Mouse (Mus musculus): Measurements from ENCODE around the gene Tmem141. TPM values are rescaled to one million over a fixed set of nuclear protein-coding genes. Genes with fewer than 3 reads are reported as not detected.
A peak's percentile ranks its signal among the peaks of the same experiment; 100 is the strongest.

Tmem141 gene
- polyA plus RNA-seq, 1 experiment from 2014 or later, result 18.3 TPM

- no peaks in the 10 kb centered on the region for H3K36me3 ChIP-seq
- peaks cover 4% of the 10 kb centered on the region for H3K4me1 ChIP-seq (replicated peaks)
- no peaks in the 10 kb centered on the region for H3K27me3 ChIP-seq (ENCODE audit: insufficient read depth, poor library complexity, severe bottlenecking)
- no peak overlapping the region for H3K4me3 ChIP-seq
- no peak for DNase-seq (ENCODE audit: low spot score)
- no peak overlapping the region for H3K27ac ChIP-seq
- 86% methylated on average over 3 of the region's 3 CpGs for WGBS
- no peaks in the 10 kb centered on the region for H3K9me3 ChIP-seq
Observed at GRCm38 (mm10) chr2:25633616-25634015, 11.8 kb upstream of the Tmem141 start.

GRCm38 (mm10) chr2:25628738-25629137 is 6.9 kb upstream of the Tmem141 start:
- Histone ChIP-seq H3K4me1 (replicated peaks) (peaks cover 6% of the 10 kb centered on the region), H3K36me3 (no peaks in the 10 kb centered on the region), H3K27ac (0 out of 2 replicates have a peak overlapping the region, but pooled peaks have one; percentile 8), H3K9me3 (no peaks in the 10 kb centered on the region), H3K4me3 (no peak overlapping the region), H3K27me3 (ENCODE audit: insufficient read depth, poor library complexity, severe bottlenecking) (peaks cover 5% of the 10 kb centered on the region; the same call in 1 of the 2 replicates)
- 37% methylated on average over 4 of the region's 4 CpGs for WGBS
- DNase-seq (ENCODE audit: low spot score), result no peak

GRCm38 (mm10) chr2:25627811-25628210 is 6.0 kb upstream of the Tmem141 start, which contains the start of gene Fcna:
TSS of gene Fcna (minus strand) at chr2:25628030.
- no peak for DNase-seq (ENCODE audit: low spot score)
- WGBS, result 81% methylated on average over 6 of the region's 6 CpGs
- 0 out of 2 replicates have a peak within 1 kb of the TSS, but pooled peaks have one; percentile 8 for H3K27ac ChIP-seq
- H3K27me3 ChIP-seq (ENCODE audit: insufficient read depth, poor library complexity, severe bottlenecking), result peaks cover 8% of the 10 kb centered on the region; the same call in 1 of the 2 replicates
- peaks cover 6% of the 10 kb centered on the region for H3K4me1 ChIP-seq (replicated peaks)
- no peaks in the 10 kb centered on the region for H3K36me3 ChIP-seq
- H3K4me3 ChIP-seq, result no peak within 1 kb of the TSS
- no peaks in the 10 kb centered on the region for H3K9me3 ChIP-seq

DNA sequence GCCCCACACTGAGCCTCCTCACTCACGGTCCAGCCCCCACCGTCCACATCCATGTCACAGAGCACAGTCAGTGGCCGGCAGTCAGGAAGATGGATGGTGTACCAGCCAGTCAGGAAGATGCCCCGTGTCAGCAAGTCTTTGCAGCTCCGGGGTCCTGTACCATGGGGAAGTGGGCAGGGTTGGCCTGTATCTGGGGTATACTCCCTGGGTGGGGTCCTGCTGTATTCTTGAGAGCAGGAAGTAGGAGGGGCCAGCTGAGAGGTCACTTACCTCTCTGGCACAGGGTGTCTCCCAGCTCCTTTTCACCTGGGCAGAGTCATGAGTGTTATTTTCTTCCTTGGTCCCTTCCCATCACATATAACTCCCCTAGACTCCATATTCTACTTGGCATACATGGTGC is 4.2 kb upstream of the Tmem141 start:
- no peak for DNase-seq (ENCODE audit: low spot score)
- H3K4me3 ChIP-seq, result no peak overlapping the region
- H3K4me1 ChIP-seq (replicated peaks), result peaks cover 16% of the 10 kb centered on the region
- H3K27ac ChIP-seq, result no peak overlapping the region
- H3K9me3 ChIP-seq, result no peaks in the 10 kb centered on the region
- no peaks in the 10 kb centered on the region for H3K36me3 ChIP-seq
- peaks cover 8% of the 10 kb centered on the region; the same call in 1 of the 2 replicates for H3K27me3 ChIP-seq (ENCODE audit: insufficient read depth, poor library complexity, severe bottlenecking)
- WGBS, result 64% methylated on average over 5 of the region's 5 CpGs

DNA sequence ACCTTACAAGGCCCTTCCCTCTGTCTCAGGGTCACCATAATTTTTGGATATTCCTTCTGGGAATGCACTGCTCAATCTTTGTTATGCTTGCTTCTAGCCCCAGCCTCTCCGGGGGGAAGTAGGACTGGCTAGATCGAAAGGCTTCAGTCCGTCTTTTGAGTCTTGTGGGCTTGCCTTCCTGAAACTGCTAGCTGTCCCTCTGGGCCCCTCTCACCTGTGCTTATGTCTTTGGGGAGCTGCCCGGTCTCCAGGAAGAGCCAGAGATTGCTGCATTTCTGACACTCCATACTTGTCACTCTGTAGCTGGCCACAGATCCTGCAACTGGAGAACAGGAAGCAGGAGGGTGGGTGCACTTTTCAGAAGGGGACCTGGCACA is 965 bp downstream of the Tmem141 start:
- WGBS, result 88% methylated on average over 4 of the region's 4 CpGs
- Histone ChIP-seq H3K27me3 (ENCODE audit: insufficient read depth, poor library complexity, severe bottlenecking) (peaks cover 49% of the 10 kb centered on the region), H3K27ac (no peak overlapping the region), H3K4me1 (replicated peaks) (peaks cover 20% of the 10 kb centered on the region), H3K4me3 (no peak overlapping the region), H3K9me3 (no peaks in the 10 kb centered on the region), H3K36me3 (no peaks in the 10 kb centered on the region)
- no peak for DNase-seq (ENCODE audit: low spot score)

DNA sequence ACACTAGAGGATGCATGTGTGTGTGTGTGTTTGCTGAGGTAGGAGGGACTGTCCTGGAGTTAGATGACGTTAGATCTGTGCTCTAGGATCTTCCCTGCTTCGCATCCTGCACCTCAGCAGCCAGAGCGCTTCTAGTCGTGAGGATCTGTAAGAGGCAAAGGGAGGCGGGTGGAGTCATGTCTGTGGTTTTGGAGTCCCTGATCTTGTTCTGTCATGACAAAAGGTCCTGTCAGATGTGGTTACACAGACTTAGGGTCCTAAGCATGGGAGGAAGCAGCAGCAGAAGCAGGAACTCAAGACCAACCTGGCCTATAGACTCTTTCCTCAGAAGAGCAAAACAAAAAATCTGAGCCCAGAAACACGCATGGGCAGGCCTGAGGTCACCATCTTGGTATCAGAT is 1.4 kb downstream of the Tmem141 start:
- 73% methylated on average over 6 of the region's 6 CpGs for WGBS
- Histone ChIP-seq H3K4me3 (no peak overlapping the region), H3K27me3 (ENCODE audit: insufficient read depth, poor library complexity, severe bottlenecking) (peaks cover 51% of the 10 kb centered on the region), H3K27ac (no peak overlapping the region), H3K9me3 (no peaks in the 10 kb centered on the region), H3K4me1 (replicated peaks) (peaks cover 20% of the 10 kb centered on the region), H3K36me3 (no peaks in the 10 kb centered on the region)
- DNase-seq (ENCODE audit: low spot score), result no peak

- Histone ChIP-seq H3K36me3 (no peaks in the 10 kb centered on the region), H3K4me3 (peak within 1 kb of the TSS; percentile 18; the same call in 1 of the 2 replicates), H3K27me3 (ENCODE audit: insufficient read depth, poor library complexity, severe bottlenecking) (peaks cover 76% of the 10 kb centered on the region), H3K27ac (no peak within 1 kb of the TSS), H3K4me1 (replicated peaks) (peaks cover 20% of the 10 kb centered on the region), H3K9me3 (no peaks in the 10 kb centered on the region)
- WGBS, result 84% methylated on average over 3 of the region's 3 CpGs
- no peak for DNase-seq (ENCODE audit: low spot score)
Observed at GRCm38 (mm10) chr2:25617578-25617977, 4.2 kb downstream of the Tmem141 start, which contains the start of gene Ccdc183. TSS of gene Ccdc183 (minus strand) at chr2:25617678.

GRCm38 (mm10) chr2:25616398-25616797 is 5.4 kb downstream of the Tmem141 start:
- DNase-seq (ENCODE audit: low spot score), result no peak
- H3K4me1 ChIP-seq (replicated peaks), result peaks cover 14% of the 10 kb centered on the region
- no peak overlapping the region for H3K27ac ChIP-seq
- H3K27me3 ChIP-seq (ENCODE audit: insufficient read depth, poor library complexity, severe bottlenecking), result peaks cover 88% of the 10 kb centered on the region
- H3K36me3 ChIP-seq, result no peaks in the 10 kb centered on the region
- whole genome bisulfite sequencing, result 25% methylated on average over 22 of the region's 22 CpGs
- H3K9me3 ChIP-seq, result no peaks in the 10 kb centered on the region
- peak overlapping the region; percentile 18; the same call in 1 of the 2 replicates for H3K4me3 ChIP-seq

- peaks cover 51% of the 10 kb centered on the region for H3K27me3 ChIP-seq (ENCODE audit: insufficient read depth, poor library complexity, severe bottlenecking)
- H3K27ac ChIP-seq, result peak overlapping the region; percentile 98
- 72% methylated on average over 10 of the region's 10 CpGs for WGBS
- peaks cover 14% of the 10 kb centered on the region for H3K36me3 ChIP-seq
- no peak for DNase-seq (ENCODE audit: low spot score)
- H3K4me1 ChIP-seq (replicated peaks), result peaks cover 29% of the 10 kb centered on the region
- peak overlapping the region; percentile 100 for H3K4me3 ChIP-seq
- no peaks in the 10 kb centered on the region for H3K9me3 ChIP-seq
Observed at GRCm38 (mm10) chr2:25608671-25609070, 13.1 kb downstream of the Tmem141 start.

DNA sequence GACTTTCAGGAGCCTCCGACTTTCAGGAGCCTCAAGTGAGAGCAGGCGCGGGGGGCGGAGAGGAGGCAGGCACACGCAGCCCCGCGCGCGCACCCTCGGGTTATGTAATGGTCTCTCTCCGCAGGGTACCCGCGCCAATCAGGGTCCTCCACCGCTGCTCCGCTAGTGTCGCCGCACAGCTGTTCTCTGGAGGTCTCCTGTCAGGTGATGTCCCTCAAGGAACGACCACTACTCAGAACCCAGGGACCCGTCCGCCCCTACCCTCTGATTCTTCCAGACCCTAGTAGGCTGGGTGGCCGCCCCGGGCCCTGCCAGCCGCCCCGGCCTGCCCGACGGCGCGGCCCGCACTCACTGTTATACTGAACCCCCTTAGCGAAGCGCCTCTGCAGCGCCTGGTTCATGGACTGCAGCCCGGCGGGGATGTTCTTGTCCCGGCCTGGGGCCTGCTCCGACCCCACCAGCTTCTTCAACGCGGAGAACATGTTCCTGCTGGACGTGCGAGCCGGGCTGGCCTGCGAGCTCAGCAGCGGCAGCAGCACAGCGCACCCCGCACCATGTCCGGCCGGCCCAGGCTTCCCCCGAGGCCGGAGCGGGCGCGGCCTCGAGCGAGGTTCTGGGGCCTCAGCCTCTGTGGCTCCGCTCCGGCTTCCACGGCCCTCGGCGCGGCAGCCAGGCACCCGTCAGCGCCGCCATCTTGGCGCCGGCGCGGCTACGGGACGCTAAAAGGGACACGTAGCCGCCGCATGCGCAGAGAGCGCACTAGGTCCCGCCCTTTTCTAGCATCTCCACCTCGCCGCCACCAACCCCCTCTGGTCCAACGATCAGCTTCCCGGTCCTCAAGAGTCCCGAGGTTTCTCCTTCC is 13.8 kb downstream of the Tmem141 start, which contains the start of gene Rabl6:
Gene Rabl6 (minus strand): TSS at position 761 of the 862 bp plus-strand sequence.
- H3K27me3 ChIP-seq (ENCODE audit: insufficient read depth, poor library complexity, severe bottlenecking), result peaks cover 44% of the 10 kb centered on the region
- peaks cover 21% of the 10 kb centered on the region for H3K36me3 ChIP-seq
- peaks cover 29% of the 10 kb centered on the region for H3K4me1 ChIP-seq (replicated peaks)
- under 1% methylated on average over 80 of the region's 80 CpGs for WGBS
- peak within 1 kb of the TSS; percentile 100 for H3K4me3 ChIP-seq
- H3K27ac ChIP-seq, result peak within 1 kb of the TSS; percentile 98
- no peaks in the 10 kb centered on the region for H3K9me3 ChIP-seq
- DNase-seq (ENCODE audit: low spot score), result peak; percentile 89

- H3K4me1 ChIP-seq (replicated peaks), result peaks cover 17% of the 10 kb centered on the region
- 90% methylated on average over 5 of the region's 5 CpGs for WGBS
- H3K9me3 ChIP-seq, result no peaks in the 10 kb centered on the region
- H3K27me3 ChIP-seq (ENCODE audit: insufficient read depth, poor library complexity, severe bottlenecking), result no peaks in the 10 kb centered on the region
- H3K4me3 ChIP-seq, result no peak overlapping the region
- H3K27ac ChIP-seq, result no peak overlapping the region
- peaks cover 76% of the 10 kb centered on the region for H3K36me3 ChIP-seq
- DNase-seq (ENCODE audit: low spot score), result no peak
Observed at GRCm38 (mm10) chr2:25602526-25602925, 19.3 kb downstream of the Tmem141 start.

- Histone ChIP-seq H3K36me3 (peaks cover 97% of the 10 kb centered on the region), H3K4me1 (replicated peaks) (no peaks in the 10 kb centered on the region)
Observed at GRCm38 (mm10) chr2:25600037-25600436, 21.8 kb downstream of the Tmem141 start.

GRCm38 (mm10) chr2:25598749-25599148 is 23.1 kb downstream of the Tmem141 start:
- no peak overlapping the region for H3K4me3 ChIP-seq
- WGBS, result 88% methylated on average over 1 of the region's 1 CpGs
- H3K36me3 ChIP-seq, result peaks cover 96% of the 10 kb centered on the region
- no peaks in the 10 kb centered on the region for H3K4me1 ChIP-seq (replicated peaks)
- no peak for DNase-seq (ENCODE audit: low spot score)
- no peaks in the 10 kb centered on the region for H3K27me3 ChIP-seq (ENCODE audit: insufficient read depth, poor library complexity, severe bottlenecking)
- H3K9me3 ChIP-seq, result no peaks in the 10 kb centered on the region
- H3K27ac ChIP-seq, result no peak overlapping the region

More at GRCm38 (mm10) chr2:25600037-25600436, 21.8 kb downstream of the Tmem141 start:
- H3K9me3 ChIP-seq, result no peaks in the 10 kb centered on the region
- H3K27me3 ChIP-seq (ENCODE audit: insufficient read depth, poor library complexity, severe bottlenecking), result no peaks in the 10 kb centered on the region
- H3K27ac ChIP-seq, result no peak overlapping the region
- WGBS, result 88% methylated on average over 2 of the region's 2 CpGs
- H3K4me3 ChIP-seq, result no peak overlapping the region
- DNase-seq (ENCODE audit: low spot score), result no peak

Data from hindbrain, embryonic 10.5 days (tissue).